Mouse (Mus musculus): ENCODE results near the gene Klf2. TPM values are rescaled to one million over a fixed set of nuclear protein-coding genes. Genes with fewer than 3 reads are reported as not detected.

The Klf2 gene
- polyA plus RNA-seq, 1 experiment from 2014 or later = 22.1 TPM

- ATAC-seq (ENCODE audit: low read depth) = no peak
- 77% methylated on average over 9 of the region's 9 CpGs for whole genome bisulfite sequencing
- H3K27me3 ChIP-seq (replicated peaks; ENCODE audit: control insufficient read depth, insufficient read depth, low read length) = no peaks in the 10 kb centered on the region
- peaks cover 11% of the 10 kb centered on the region for H3K4me1 ChIP-seq (ENCODE audit: control insufficient read depth, insufficient read depth, low read length)
- H3K9ac ChIP-seq (ENCODE audit: low read depth, low read length) = no peak overlapping the region
- H3K9me3 ChIP-seq (ENCODE audit: control insufficient read depth, low read length) = no peaks in the 10 kb centered on the region
- H3K4me3 ChIP-seq (ENCODE audit: low read depth, low read length) = no peak overlapping the region
- no peaks in the 10 kb centered on the region for H3K36me3 ChIP-seq (ENCODE audit: control insufficient read depth, insufficient read depth, low read length)
- no peak for DNase-seq (ENCODE audit: low spot score)
- no peak overlapping the region for H3K4me2 ChIP-seq (ENCODE audit: low read depth, low read length)
- no peak overlapping the region for H3K27ac ChIP-seq (replicated peaks; ENCODE audit: low read depth, low read length)
These were observed 18.0 kb upstream of the Klf2 start for GRCm38 (mm10) chr8:72300654-72301400.

- H3K4me2 ChIP-seq (ENCODE audit: low read depth, low read length) = no peak overlapping the region
- DNase-seq (ENCODE audit: low spot score) (no peak), ATAC-seq (ENCODE audit: low read depth) (no peak)
- WGBS = 85% methylated on average over 5 of the region's 5 CpGs
- peaks cover 8% of the 10 kb centered on the region for H3K4me1 ChIP-seq (ENCODE audit: control insufficient read depth, insufficient read depth, low read length)
- no peaks in the 10 kb centered on the region for H3K36me3 ChIP-seq (ENCODE audit: control insufficient read depth, insufficient read depth, low read length)
- H3K4me3 ChIP-seq (ENCODE audit: low read depth, low read length) = no peak overlapping the region
- no peak overlapping the region for H3K27ac ChIP-seq (replicated peaks; ENCODE audit: low read depth, low read length)
- H3K27me3 ChIP-seq (replicated peaks; ENCODE audit: control insufficient read depth, insufficient read depth, low read length) = no peaks in the 10 kb centered on the region
- no peaks in the 10 kb centered on the region for H3K9me3 ChIP-seq (ENCODE audit: control insufficient read depth, low read length)
- no peak overlapping the region for H3K9ac ChIP-seq (ENCODE audit: low read depth, low read length)
These were observed 17.3 kb upstream of the Klf2 start for GRCm38 (mm10) chr8:72301497-72301896.

- DNase-seq (ENCODE audit: low spot score) (peak; percentile 46), ATAC-seq (ENCODE audit: low read depth) (0 out of 2 replicates have a peak, but pooled peaks have one; percentile 32)
- H3K4me3 ChIP-seq (ENCODE audit: low read depth, low read length) = no peak overlapping the region
- 0 out of 2 replicates have a peak overlapping the region, but pooled peaks have one; percentile 22 for H3K9ac ChIP-seq (ENCODE audit: low read depth, low read length)
- no peaks in the 10 kb centered on the region for H3K9me3 ChIP-seq (ENCODE audit: control insufficient read depth, low read length)
- H3K4me1 ChIP-seq (ENCODE audit: control insufficient read depth, insufficient read depth, low read length) = peaks cover 8% of the 10 kb centered on the region
- H3K36me3 ChIP-seq (ENCODE audit: control insufficient read depth, insufficient read depth, low read length) = no peaks in the 10 kb centered on the region
- H3K27ac ChIP-seq (replicated peaks; ENCODE audit: low read depth, low read length) = peak overlapping the region; percentile 86
- 46% methylated on average over 8 of the region's 8 CpGs for WGBS
- no peak overlapping the region for H3K4me2 ChIP-seq (ENCODE audit: low read depth, low read length)
- no peaks in the 10 kb centered on the region for H3K27me3 ChIP-seq (replicated peaks; ENCODE audit: control insufficient read depth, insufficient read depth, low read length)
These were observed 15.7 kb upstream of the Klf2 start for GRCm38 (mm10) chr8:72302986-72303612.

GRCm38 (mm10) chr8:72303633-72304032, 15.2 kb upstream of the Klf2 start:
- Histone ChIP-seq H3K9ac (ENCODE audit: low read depth, low read length) (no peak overlapping the region), H3K27ac (replicated peaks; ENCODE audit: low read depth, low read length) (peak overlapping the region; percentile 86), H3K4me1 (ENCODE audit: control insufficient read depth, insufficient read depth, low read length) (peaks cover 8% of the 10 kb centered on the region), H3K4me3 (ENCODE audit: low read depth, low read length) (no peak overlapping the region), H3K27me3 (replicated peaks; ENCODE audit: control insufficient read depth, insufficient read depth, low read length) (no peaks in the 10 kb centered on the region), H3K36me3 (ENCODE audit: control insufficient read depth, insufficient read depth, low read length) (no peaks in the 10 kb centered on the region), H3K4me2 (ENCODE audit: low read depth, low read length) (0 out of 2 replicates have a peak overlapping the region, but pooled peaks have one; percentile 11), H3K9me3 (ENCODE audit: control insufficient read depth, low read length) (no peaks in the 10 kb centered on the region)
- DNase-seq (ENCODE audit: low spot score) (peak; percentile 79), ATAC-seq (ENCODE audit: low read depth) (peak; percentile 58)
- 39% methylated on average over 8 of the region's 8 CpGs for WGBS

GRCm38 (mm10) chr8:72305210-72305905, 13.5 kb upstream of the Klf2 start, which contains the start of gene Gm10282:
TSS of gene Gm10282 (minus strand) at chr8:72305260.
- H3K4me2 ChIP-seq (ENCODE audit: low read depth, low read length) = no peak within 1 kb of the TSS

GRCm38 (mm10) chr8:72306913-72307312, 11.9 kb upstream of the Klf2 start:
- Histone ChIP-seq H3K36me3 (ENCODE audit: control insufficient read depth, insufficient read depth, low read length) (no peaks in the 10 kb centered on the region), H3K9ac (ENCODE audit: low read depth, low read length) (no peak overlapping the region), H3K4me2 (ENCODE audit: low read depth, low read length) (no peak overlapping the region), H3K4me3 (ENCODE audit: low read depth, low read length) (no peak overlapping the region), H3K4me1 (ENCODE audit: control insufficient read depth, insufficient read depth, low read length) (peaks cover 8% of the 10 kb centered on the region), H3K27ac (replicated peaks; ENCODE audit: low read depth, low read length) (no peak overlapping the region), H3K9me3 (ENCODE audit: control insufficient read depth, low read length) (no peaks in the 10 kb centered on the region), H3K27me3 (replicated peaks; ENCODE audit: control insufficient read depth, insufficient read depth, low read length) (no peaks in the 10 kb centered on the region)
- DNase-seq (ENCODE audit: low spot score) = no peak
- no peak for ATAC-seq (ENCODE audit: low read depth)
- 91% methylated on average over 5 of the region's 5 CpGs for WGBS

More at GRCm38 (mm10) chr8:72305210-72305905, 13.5 kb upstream of the Klf2 start, which contains the start of gene Gm10282:
- peaks cover 8% of the 10 kb centered on the region for H3K4me1 ChIP-seq (ENCODE audit: control insufficient read depth, insufficient read depth, low read length)
- no peaks in the 10 kb centered on the region for H3K27me3 ChIP-seq (replicated peaks; ENCODE audit: control insufficient read depth, insufficient read depth, low read length)
- H3K9me3 ChIP-seq (ENCODE audit: control insufficient read depth, low read length) = no peaks in the 10 kb centered on the region
- H3K4me3 ChIP-seq (ENCODE audit: low read depth, low read length) = no peak within 1 kb of the TSS
- ATAC-seq (ENCODE audit: low read depth) = no peak
- no peak within 1 kb of the TSS for H3K9ac ChIP-seq (ENCODE audit: low read depth, low read length)
- DNase-seq (ENCODE audit: low spot score) = no peak
- H3K36me3 ChIP-seq (ENCODE audit: control insufficient read depth, insufficient read depth, low read length) = no peaks in the 10 kb centered on the region
- no peak within 1 kb of the TSS for H3K27ac ChIP-seq (replicated peaks; ENCODE audit: low read depth, low read length)
- WGBS = 73% methylated on average over 15 of the region's 16 CpGs

- ATAC-seq (ENCODE audit: low read depth) = 0 out of 2 replicates have a peak, but pooled peaks have one; percentile 44
- Histone ChIP-seq H3K36me3 (ENCODE audit: control insufficient read depth, insufficient read depth, low read length) (no peaks in the 10 kb centered on the region), H3K27ac (replicated peaks; ENCODE audit: low read depth, low read length) (no peak overlapping the region), H3K9me3 (ENCODE audit: control insufficient read depth, low read length) (no peaks in the 10 kb centered on the region), H3K4me2 (ENCODE audit: low read depth, low read length) (no peak overlapping the region), H3K4me1 (ENCODE audit: control insufficient read depth, insufficient read depth, low read length) (peaks cover 2% of the 10 kb centered on the region), H3K4me3 (ENCODE audit: low read depth, low read length) (no peak overlapping the region), H3K27me3 (replicated peaks; ENCODE audit: control insufficient read depth, insufficient read depth, low read length) (no peaks in the 10 kb centered on the region), H3K9ac (ENCODE audit: low read depth, low read length) (no peak overlapping the region)
- WGBS = 54% methylated on average over 6 of the region's 6 CpGs
- peak; percentile 47 for DNase-seq (ENCODE audit: low spot score)
These were observed 10.6 kb upstream of the Klf2 start for GRCm38 (mm10) chr8:72308276-72308675.

GRCm38 (mm10) chr8:72310849-72311506, 7.9 kb upstream of the Klf2 start:
- no peak overlapping the region for H3K4me3 ChIP-seq (ENCODE audit: low read depth, low read length)
- no peak overlapping the region for H3K4me2 ChIP-seq (ENCODE audit: low read depth, low read length)
- no peaks in the 10 kb centered on the region for H3K9me3 ChIP-seq (ENCODE audit: control insufficient read depth, low read length)
- H3K4me1 ChIP-seq (ENCODE audit: control insufficient read depth, insufficient read depth, low read length) = no peaks in the 10 kb centered on the region
- ATAC-seq (ENCODE audit: low read depth) (peak; percentile 84), DNase-seq (ENCODE audit: low spot score) (peak; percentile 77)
- whole genome bisulfite sequencing = 44% methylated on average over 8 of the region's 8 CpGs
- H3K9ac ChIP-seq (ENCODE audit: low read depth, low read length) = no peak overlapping the region
- no peak overlapping the region for H3K27ac ChIP-seq (replicated peaks; ENCODE audit: low read depth, low read length)
- no peaks in the 10 kb centered on the region for H3K27me3 ChIP-seq (replicated peaks; ENCODE audit: control insufficient read depth, insufficient read depth, low read length)
- no peaks in the 10 kb centered on the region for H3K36me3 ChIP-seq (ENCODE audit: control insufficient read depth, insufficient read depth, low read length)

Measured in embryonic facial prominence, embryonic 14.5 days (tissue).